Mouse (Mus musculus): ENCODE results near the gene Ugt1a6a. TPM values are rescaled to one million over a fixed set of nuclear protein-coding genes. Genes with fewer than 3 reads are reported as not detected.
"Not testable (repeated sequence)": the region's sequence is repeated elsewhere in the genome, so short reads cannot be mapped to it uniquely, and the experiment has no call there.

Ugt1a6a gene
- polyA plus RNA-seq, 1 experiment from 2014 or later, result 0.81 TPM

GRCm38 (mm10) chr1:88105656-88106055 is 29.0 kb upstream of the Ugt1a6a start:
- no peaks in the 10 kb centered on the region for H3K36me3 ChIP-seq
- H3K9ac ChIP-seq, result no peak overlapping the region
- no peaks in the 10 kb centered on the region for H3K27me3 ChIP-seq

GRCm38 (mm10) chr1:88109027-88109557 is 25.5 kb upstream of the Ugt1a6a start:
- not testable (repeated sequence) for H3K9ac ChIP-seq; H3K27ac ChIP-seq; ATAC-seq (replicated peaks; ENCODE audit: insufficient number of reproducible peaks, insufficient read depth, low FRiP score, low read depth); H3K4me1 ChIP-seq (replicated peaks); H3K4me3 ChIP-seq; H3K27me3 ChIP-seq; H3K9me3 ChIP-seq (replicated peaks); H3K4me2 ChIP-seq; H3K36me3 ChIP-seq
- 83% methylated on average over 2 of the region's 2 CpGs for WGBS

More at GRCm38 (mm10) chr1:88105656-88106055, 29.0 kb upstream of the Ugt1a6a start:
- Histone ChIP-seq H3K9me3 (replicated peaks) (no peaks in the 10 kb centered on the region), H3K4me2 (no peak overlapping the region), H3K4me3 (no peak overlapping the region), H3K27ac (no peak overlapping the region), H3K4me1 (replicated peaks) (no peaks in the 10 kb centered on the region)
- WGBS, result 48% methylated on average over 2 of the region's 2 CpGs
- no peak for ATAC-seq (replicated peaks; ENCODE audit: insufficient number of reproducible peaks, insufficient read depth, low FRiP score, low read depth)

- not testable (repeated sequence) for H3K9ac ChIP-seq; H3K4me3 ChIP-seq; H3K9me3 ChIP-seq (replicated peaks); H3K27ac ChIP-seq; H3K4me2 ChIP-seq; H3K4me1 ChIP-seq (replicated peaks); H3K27me3 ChIP-seq; H3K36me3 ChIP-seq; ATAC-seq (replicated peaks; ENCODE audit: insufficient number of reproducible peaks, insufficient read depth, low FRiP score, low read depth)
- WGBS, result 74% methylated on average over 2 of the region's 2 CpGs
Observed at GRCm38 (mm10) chr1:88109604-88110003, 25.0 kb upstream of the Ugt1a6a start.

GRCm38 (mm10) chr1:88112769-88113168 is 21.8 kb upstream of the Ugt1a6a start:
- not testable (repeated sequence) for H3K4me2 ChIP-seq; ATAC-seq (replicated peaks; ENCODE audit: insufficient number of reproducible peaks, insufficient read depth, low FRiP score, low read depth); H3K27me3 ChIP-seq; H3K9ac ChIP-seq; H3K4me3 ChIP-seq; H3K4me1 ChIP-seq (replicated peaks); H3K27ac ChIP-seq; H3K36me3 ChIP-seq; H3K9me3 ChIP-seq (replicated peaks)
- 87% methylated on average over 6 of the region's 6 CpGs for WGBS

GRCm38 (mm10) chr1:88120550-88120949 is 14.1 kb upstream of the Ugt1a6a start:
- not testable (repeated sequence) for H3K4me3 ChIP-seq; H3K27me3 ChIP-seq; ATAC-seq (replicated peaks; ENCODE audit: insufficient number of reproducible peaks, insufficient read depth, low FRiP score, low read depth); H3K9ac ChIP-seq; H3K27ac ChIP-seq; H3K9me3 ChIP-seq (replicated peaks); H3K4me1 ChIP-seq (replicated peaks); H3K4me2 ChIP-seq; H3K36me3 ChIP-seq
- WGBS, result 8% methylated on average over 4 of the region's 4 CpGs

- not testable (repeated sequence) for H3K27me3 ChIP-seq; H3K4me3 ChIP-seq; H3K9ac ChIP-seq; H3K9me3 ChIP-seq (replicated peaks); H3K4me1 ChIP-seq (replicated peaks); H3K4me2 ChIP-seq; ATAC-seq (replicated peaks; ENCODE audit: insufficient number of reproducible peaks, insufficient read depth, low FRiP score, low read depth); H3K27ac ChIP-seq; H3K36me3 ChIP-seq
- WGBS, result no CpG with 5 or more reads among the region's 1 CpGs
Observed at GRCm38 (mm10) chr1:88121521-88121920, 13.1 kb upstream of the Ugt1a6a start.

- not testable (repeated sequence) for H3K4me1 ChIP-seq (replicated peaks); ATAC-seq (replicated peaks; ENCODE audit: insufficient number of reproducible peaks, insufficient read depth, low FRiP score, low read depth); H3K4me2 ChIP-seq; H3K27me3 ChIP-seq; H3K27ac ChIP-seq; H3K9me3 ChIP-seq (replicated peaks); H3K9ac ChIP-seq; H3K36me3 ChIP-seq; H3K4me3 ChIP-seq
- 72% methylated on average over 4 of the region's 4 CpGs for WGBS
Observed at GRCm38 (mm10) chr1:88125827-88126360, 8.7 kb upstream of the Ugt1a6a start.

GRCm38 (mm10) chr1:88129091-88129490 is 5.5 kb upstream of the Ugt1a6a start:
- not testable (repeated sequence) for H3K4me2 ChIP-seq; H3K27me3 ChIP-seq; ATAC-seq (replicated peaks; ENCODE audit: insufficient number of reproducible peaks, insufficient read depth, low FRiP score, low read depth); H3K4me3 ChIP-seq; H3K36me3 ChIP-seq; H3K27ac ChIP-seq; H3K9ac ChIP-seq; H3K9me3 ChIP-seq (replicated peaks); H3K4me1 ChIP-seq (replicated peaks)
- 68% methylated on average over 2 of the region's 2 CpGs for WGBS

GRCm38 (mm10) chr1:88130223-88130622 is 4.4 kb upstream of the Ugt1a6a start:
- H3K36me3 ChIP-seq; H3K4me1 ChIP-seq (replicated peaks); ATAC-seq (replicated peaks; ENCODE audit: insufficient number of reproducible peaks, insufficient read depth, low FRiP score, low read depth); H3K27me3 ChIP-seq; H3K4me2 ChIP-seq; H3K27ac ChIP-seq; H3K4me3 ChIP-seq; H3K9me3 ChIP-seq (replicated peaks); H3K9ac ChIP-seq: not testable (repeated sequence)
- 77% methylated on average over 1 of the region's 1 CpGs for WGBS

- no peak for ATAC-seq (replicated peaks; ENCODE audit: insufficient number of reproducible peaks, insufficient read depth, low FRiP score, low read depth)
- H3K4me2 ChIP-seq, result no peak overlapping the region
- no peaks in the 10 kb centered on the region for H3K36me3 ChIP-seq
- no peak overlapping the region for H3K4me3 ChIP-seq
- H3K9ac ChIP-seq, result no peak overlapping the region
- H3K27ac ChIP-seq, result no peak overlapping the region
- no peaks in the 10 kb centered on the region for H3K27me3 ChIP-seq
- H3K9me3 ChIP-seq (replicated peaks), result no peaks in the 10 kb centered on the region
- 0 out of 2 replicates have a peak, but pooled peaks cover 4% of the 10 kb centered on the region for H3K4me1 ChIP-seq (replicated peaks)
- 48% methylated on average over 3 of the region's 3 CpGs for WGBS
Observed at GRCm38 (mm10) chr1:88133908-88134456, 627 bp upstream of the Ugt1a6a start.

- not testable (repeated sequence) for H3K27ac ChIP-seq; ATAC-seq (replicated peaks; ENCODE audit: insufficient number of reproducible peaks, insufficient read depth, low FRiP score, low read depth)
- 73% methylated on average over 6 of the region's 6 CpGs for WGBS
Observed at GRCm38 (mm10) chr1:88135229-88135904, 758 bp downstream of the Ugt1a6a start.

GRCm38 (mm10) chr1:88136646-88137045 is 2.0 kb downstream of the Ugt1a6a start:
- H3K27ac ChIP-seq, result no peak overlapping the region
- no peaks in the 10 kb centered on the region for H3K9me3 ChIP-seq (replicated peaks)
- H3K27me3 ChIP-seq, result no peaks in the 10 kb centered on the region
- no peak for ATAC-seq (replicated peaks; ENCODE audit: insufficient number of reproducible peaks, insufficient read depth, low FRiP score, low read depth)
- H3K4me3 ChIP-seq, result no peak overlapping the region
- WGBS, result 71% methylated on average over 2 of the region's 2 CpGs
- H3K9ac ChIP-seq, result no peak overlapping the region
- H3K4me2 ChIP-seq, result no peak overlapping the region
- no peaks in the 10 kb centered on the region for H3K36me3 ChIP-seq
- H3K4me1 ChIP-seq (replicated peaks), result 0 out of 2 replicates have a peak, but pooled peaks cover 4% of the 10 kb centered on the region

More at GRCm38 (mm10) chr1:88135229-88135904, 758 bp downstream of the Ugt1a6a start:
- H3K9me3 ChIP-seq (replicated peaks); H3K4me1 ChIP-seq (replicated peaks); H3K4me2 ChIP-seq; H3K27me3 ChIP-seq; H3K9ac ChIP-seq; H3K36me3 ChIP-seq; H3K4me3 ChIP-seq: not testable (repeated sequence)
